Mouse (Mus musculus) heart, adult 2 months (tissue): ENCODE results near the gene Galt. TPM values are rescaled to one million over a fixed set of nuclear protein-coding genes. Genes with fewer than 3 reads are reported as not detected.

Experiments used
- DNase-seq, 2 experiments: peaks; one replicate each; pipeline ENCODE4 v3.0.0; 2021
- H3K27ac ChIP-seq: fragments of 200-600 bp; 2 replicates; pipeline ENCODE4 v1.8.1; 2022
- H3K27me3 ChIP-seq: fragments of 200-500 bp; 2 replicates; pipeline ENCODE4 v1.6.1; 2012; ENCODE audit warnings: mild to moderate bottlenecking, low read length, inconsistent platforms, mixed read lengths; ENCODE audit not compliant: control insufficient read depth, insufficient read depth
- H3K36me3 ChIP-seq: fragments of 200-500 bp; 2 replicates; pipeline ENCODE4 v1.6.1; 2012; ENCODE audit warnings: low read length, inconsistent platforms; ENCODE audit not compliant: control insufficient read depth, insufficient read depth
- H3K4me1 ChIP-seq: fragments of 200-500 bp; 2 replicates; pipeline ENCODE4 v1.6.1; 2011; ENCODE audit warnings: low read length; ENCODE audit not compliant: control insufficient read depth, insufficient read depth
- H3K4me3 ChIP-seq: fragments of 200-600 bp; 2 replicates; pipeline ENCODE4 v1.8.1; 2022
- H3K79me2 ChIP-seq: fragments of 200-500 bp; replicated peaks from 2 replicates; pipeline ENCODE4 v1.6.1; 2012; ENCODE audit warnings: mild to moderate bottlenecking, inconsistent platforms, low read length, moderate library complexity, mixed read lengths; ENCODE audit not compliant: control insufficient read depth, insufficient read depth
- H3K9ac ChIP-seq: fragments of 200-500 bp; 2 replicates; pipeline ENCODE4 v1.6.1; 2012; ENCODE audit warnings: low read depth, mild to moderate bottlenecking, control low read depth, inconsistent platforms, low read length, mixed read lengths
- CTCF ChIP-seq: fragments of 200-600 bp; IDR thresholded peaks from 2 replicates; pipeline ENCODE4 v1.8.1; 2022; ENCODE audit warnings: antibody characterized with exemption, mild to moderate bottlenecking, moderate library complexity
- EP300 ChIP-seq: fragments of 200-500 bp; IDR thresholded peaks from 2 replicates; pipeline ENCODE4 v1.6.1; 2011; ENCODE audit warnings: low read depth, low read length, control low read depth; ENCODE audit not compliant: insufficient read depth
- POLR2A ChIP-seq: fragments of 200-500 bp; IDR thresholded peaks from 2 replicates; pipeline ENCODE4 v1.6.1; 2011; ENCODE audit warnings: mild to moderate bottlenecking, low read depth, low read length, control low read depth; ENCODE audit not compliant: insufficient read depth
- WGBS: fragments of 180-500 bp; shearing (Covaris S2); methylation state at CpG from one replicate; pipeline ENCODE4 v1.1.7; 2018; 5-methylcytosine and 5-hydroxymethylcytosine counted together
- intact Hi-C: fragments of 180-260 bp; cut with DNase I; formaldehyde crosslinking; loops from one replicate; pipeline ENCODE4 v1.15.1; 2025
- polyA plus RNA-seq: library from polyadenylated mRNA; depleted of rRNA; stranded (reverse); fragments of >200 nt; gene quantifications from 2 replicates; pipeline ENCODE4 v1.2.3, GENCODE M21; 2012
- total RNA-seq, 2 experiments: library from RNA; stranded (reverse); gene quantifications; 2 replicates each; pipeline ENCODE4 v1.2.3; 2021

The Galt gene
- total and polyA plus RNA-seq, 3 experiments, result 42.5 to 137 (median 52.7) TPM

DNA sequence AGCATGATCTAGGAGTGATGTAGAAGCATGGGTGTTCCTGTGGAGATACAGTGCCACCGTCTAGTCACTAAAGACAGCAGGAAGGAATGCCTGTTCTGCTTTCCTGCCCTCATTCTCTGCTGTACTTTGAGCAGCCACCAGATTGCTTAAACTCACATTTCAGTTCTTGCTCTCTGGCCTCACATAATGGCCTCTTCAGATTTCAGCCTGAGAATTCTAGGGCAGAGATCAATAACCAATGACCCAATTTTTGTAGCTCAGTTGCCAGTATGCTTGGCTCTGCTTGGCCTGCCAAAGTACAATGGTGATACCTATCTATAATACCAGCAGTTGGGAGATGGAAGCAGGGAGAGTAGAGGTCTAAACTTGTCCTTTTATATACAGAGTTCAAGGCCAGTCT lies 10.0 kb upstream of the Galt start:
- 73% methylated on average over 1 of the region's 1 CpGs for WGBS
- peaks cover 2% of the 10 kb centered on the region for H3K4me1 ChIP-seq
- TF ChIP-seq POLR2A (no peak), EP300 (no peak), CTCF (no peak)
- no peak overlapping the region for H3K9ac ChIP-seq
- H3K79me2 ChIP-seq, result no peaks in the 10 kb centered on the region
- intact Hi-C loops, result no loop called here
- H3K27ac ChIP-seq, result no peak overlapping the region
- H3K27me3 ChIP-seq, result no peaks in the 10 kb centered on the region
- no peaks in the 10 kb centered on the region for H3K36me3 ChIP-seq
- DNase-seq, result no peak
- no peak overlapping the region for H3K4me3 ChIP-seq

- WGBS, result under 1% methylated on average over 57 of the region's 57 CpGs
- Histone ChIP-seq H3K27me3 (no peaks in the 10 kb centered on the region), H3K27ac (peak within 1 kb of the TSS; percentile 99), H3K9ac (peak within 1 kb of the TSS; percentile 84), H3K79me2 (no peaks in the 10 kb centered on the region), H3K4me1 (peaks cover 1% of the 10 kb centered on the region), H3K36me3 (no peaks in the 10 kb centered on the region), H3K4me3 (peak within 1 kb of the TSS; percentile 83)
- intact Hi-C loops, result loop anchor here (1.0 kb wide), 1 partner anchor 14 kb away; no protein-coding TSS in a partner anchor
- TF ChIP-seq EP300 (peak; percentile 67; the same call in 1 of the 2 replicates), POLR2A (peak; percentile 53), CTCF (peak; percentile 95)
- peak; percentile 90 to 91 for DNase-seq
These were observed 594 bp downstream of the Galt start, which contains the start of gene Sigmar1 for GRCm38 (mm10) chr4:41755338-41756305. Gene Sigmar1 (minus strand): TSS chr4:41756157.

- H3K9ac ChIP-seq, result peak overlapping the region; percentile 62
- intact Hi-C loops, result loop anchor here (1.0 kb wide), 1 partner anchor 15 kb away; no protein-coding TSS in a partner anchor
- peak overlapping the region; percentile 99 for H3K27ac ChIP-seq
- DNase-seq, result no peak
- H3K36me3 ChIP-seq, result no peaks in the 10 kb centered on the region; the same call in 1 of the 2 replicates
- H3K79me2 ChIP-seq, result no peaks in the 10 kb centered on the region
- H3K27me3 ChIP-seq, result no peaks in the 10 kb centered on the region
- WGBS, result 61% methylated on average over 8 of the region's 8 CpGs
- H3K4me3 ChIP-seq, result peak overlapping the region; percentile 83
- peaks cover 4% of the 10 kb centered on the region for H3K4me1 ChIP-seq
- TF ChIP-seq POLR2A (no peak), EP300 (no peak), CTCF (no peak)
These were observed 1.4 kb downstream of the Galt start for GRCm38 (mm10) chr4:41756440-41756839.

DNA sequence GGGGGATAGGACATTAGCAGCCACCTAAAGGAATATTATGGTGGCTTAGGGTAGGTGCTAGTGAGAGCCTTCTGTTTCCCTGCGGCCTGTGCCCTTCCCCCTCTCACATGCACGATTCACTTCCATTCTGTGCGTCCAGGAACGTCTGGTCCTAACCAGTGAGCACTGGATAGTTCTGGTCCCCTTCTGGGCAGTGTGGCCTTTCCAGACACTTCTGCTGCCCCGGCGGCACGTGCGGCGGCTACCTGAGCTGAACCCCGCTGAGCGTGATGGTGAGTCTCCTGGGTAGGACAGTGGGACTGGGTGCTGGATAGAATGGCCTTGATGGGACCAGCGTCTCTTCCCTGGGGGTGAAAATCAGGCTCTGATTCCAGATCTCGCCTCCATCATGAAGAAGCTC lies 2.3 kb downstream of the Galt start:
- TF ChIP-seq EP300 (no peak), CTCF (no peak), POLR2A (no peak)
- Histone ChIP-seq H3K27ac (no peak overlapping the region), H3K79me2 (no peaks in the 10 kb centered on the region), H3K4me1 (peaks cover 6% of the 10 kb centered on the region), H3K36me3 (no peaks in the 10 kb centered on the region; the same call in 1 of the 2 replicates), H3K4me3 (no peak overlapping the region), H3K9ac (no peak overlapping the region), H3K27me3 (no peaks in the 10 kb centered on the region)
- intact Hi-C loops, result no loop called here
- WGBS, result 94% methylated on average over 13 of the region's 13 CpGs
- DNase-seq, result no peak

DNA sequence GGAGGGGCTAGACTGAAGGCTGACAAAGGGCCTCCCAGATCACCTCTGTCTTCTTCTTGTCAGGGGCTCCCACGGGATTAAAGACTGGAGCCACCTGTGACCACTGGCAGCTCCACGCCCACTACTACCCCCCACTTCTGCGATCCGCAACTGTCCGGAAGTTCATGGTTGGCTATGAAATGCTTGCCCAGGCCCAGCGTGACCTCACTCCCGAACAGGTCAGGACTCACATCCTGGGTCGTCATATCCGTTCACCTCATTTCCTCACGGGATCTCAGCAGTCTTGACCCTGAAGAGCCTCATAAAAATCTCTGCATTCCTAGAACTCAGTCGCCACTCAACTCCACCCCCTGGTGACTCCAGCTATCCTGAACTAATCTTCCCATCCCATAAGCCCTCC lies 3.0 kb downstream of the Galt start:
- intact Hi-C loops, result loop anchor here (2.0 kb wide), 1 partner anchor 17 kb away; the partner anchor contains the start of gene Ccl27a
- WGBS, result 60% methylated on average over 11 of the region's 11 CpGs
- Histone ChIP-seq H3K27ac (no peak overlapping the region), H3K4me3 (no peak overlapping the region), H3K36me3 (no peaks in the 10 kb centered on the region; the same call in 1 of the 2 replicates), H3K27me3 (no peaks in the 10 kb centered on the region), H3K4me1 (peaks cover 6% of the 10 kb centered on the region), H3K79me2 (no peaks in the 10 kb centered on the region), H3K9ac (no peak overlapping the region)
- TF ChIP-seq CTCF (no peak), POLR2A (no peak), EP300 (no peak)
- DNase-seq, result no peak

- peaks cover 6% of the 10 kb centered on the region for H3K4me1 ChIP-seq
- H3K79me2 ChIP-seq, result no peaks in the 10 kb centered on the region
- H3K27ac ChIP-seq, result peak overlapping the region; percentile 94
- TF ChIP-seq EP300 (no peak), CTCF (no peak)
- no peak for DNase-seq
- 87% methylated on average over 4 of the region's 4 CpGs for WGBS
- no peak overlapping the region for H3K4me3 ChIP-seq
- no peak overlapping the region for H3K9ac ChIP-seq
- no peaks in the 10 kb centered on the region for H3K27me3 ChIP-seq
- H3K36me3 ChIP-seq, result no peaks in the 10 kb centered on the region; the same call in 1 of the 2 replicates
- intact Hi-C loops, result loop anchor here (2.0 kb wide), 1 partner anchor 16 kb away; the partner anchor contains the start of gene Ccl27a
These were observed 3.7 kb downstream of the Galt start for GRCm38 (mm10) chr4:41758701-41759100.
